In the genomic region with DNA sequence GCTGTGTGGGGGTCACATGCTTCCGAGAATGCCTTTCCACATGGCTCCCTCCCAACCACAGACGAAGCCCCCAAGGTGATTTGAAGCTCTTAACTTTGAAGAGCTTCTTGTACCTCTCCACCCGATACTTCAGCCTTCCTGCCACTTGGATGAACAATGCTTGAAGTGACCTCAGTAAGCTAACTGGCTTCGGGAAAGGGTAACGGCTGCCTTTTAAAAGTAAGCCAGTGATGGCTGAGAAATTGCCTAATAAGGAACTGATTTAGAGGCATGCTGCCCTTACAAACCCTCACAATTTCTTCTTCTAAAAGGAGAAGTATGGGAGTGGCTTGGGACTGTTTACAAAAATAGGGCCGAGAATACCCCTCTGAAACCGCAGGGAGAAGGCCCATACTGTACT, we compare ENCODE assay signal across 20 mouse cellular contexts. TPM values are rescaled to one million over a fixed set of nuclear protein-coding genes. Genes with fewer than 3 reads are reported as not detected.
DNase-seq lines count a peak whose midpoint lies in the region; ATAC-seq and TF ChIP-seq lines count a peak whose summit lies in the region.
"Had no signal": no experiment of that assay in that cellular context is flagged by ENCODE, and none has a peak within 500 bp of the region (broad histone marks: within the 10 kb centered on the region; RNA-seq: fewer than 3 reads in every experiment).

No protein-coding gene starts in this region.

- no peak for TF ChIP-seq POLR2A in small intestine, adult 2 months (IDR thresholded peaks at IDR 0.05; ENCODE audit: low read depth, low read length)

- peak; percentile 88 for DNase-seq in heart, adult 11 months
- peak; percentile 43 for DNase-seq in lung, postnatal 14 days
- DNase-seq in embryo, embryonic 10 days (ENCODE audit: low spot score) = no peak
- no peak for DNase-seq in kidney, adult 18-20 months
- DNase-seq in urinary bladder, postnatal 4 days (ENCODE audit: low spot score in 2 of 2) = no peak
- DNase-seq: adrenal gland, postnatal 36 days; cerebellum, adult 18-20 months; kidney, postnatal 14 days; liver, embryonic 13.5 days; right cerebral cortex, adult 18-20 months had no signal

- WGBS in heart, embryonic 12.5 days = 79% methylated on average over 7 of the region's 7 CpGs
- WGBS in small intestine, adult 2 months = 77% methylated on average over 7 of the region's 7 CpGs

- H3K27me3 ChIP-seq in heart, embryonic 12.5 days (replicated peaks) = no peaks in the 10 kb centered on the region
- H3K27me3 ChIP-seq in small intestine, adult 2 months (ENCODE audit: control insufficient read depth, insufficient read depth, low read length) = no peaks in the 10 kb centered on the region
- H3K27me3 ChIP-seq: embryonic facial prominence, embryonic 15.5 days; forebrain, embryonic 12.5 days; liver, embryonic 13.5 days had no signal

- H3K4me1 ChIP-seq in heart, embryonic 12.5 days (replicated peaks) = 0 out of 2 replicates have a peak, but pooled peaks cover 3% of the 10 kb centered on the region
- no peaks in the 10 kb centered on the region for H3K4me1 ChIP-seq in small intestine, adult 2 months (ENCODE audit: control insufficient read depth, insufficient read depth, insufficient read length, low read length)
- H3K4me1 ChIP-seq: embryonic facial prominence, embryonic 15.5 days; forebrain, embryonic 12.5 days; liver, embryonic 13.5 days had no signal

- H3K9me3 ChIP-seq in heart, embryonic 12.5 days (replicated peaks) = no peaks in the 10 kb centered on the region
- H3K9me3 ChIP-seq: embryonic facial prominence, embryonic 15.5 days; forebrain, embryonic 12.5 days; liver, embryonic 13.5 days had no signal

- no peak overlapping the region for H3K4me2 ChIP-seq in heart, embryonic 12.5 days
- H3K4me2 ChIP-seq: embryonic facial prominence, embryonic 15.5 days; forebrain, embryonic 12.5 days; hindbrain, embryonic 14.5 days; liver, embryonic 13.5 days; midbrain, embryonic 11.5 days had no signal

- no peak overlapping the region for H3K27ac ChIP-seq in heart, embryonic 12.5 days (ENCODE audit: poor library complexity, severe bottlenecking)
- H3K27ac ChIP-seq in small intestine, adult 2 months (ENCODE audit: insufficient read depth, low read depth, low read length) = peak overlapping the region; percentile 40
- H3K27ac ChIP-seq: embryonic facial prominence, embryonic 15.5 days; forebrain, embryonic 12.5 days; hindbrain, embryonic 14.5 days; liver, embryonic 13.5 days had no signal

- H3K36me3 ChIP-seq in heart, embryonic 12.5 days = no peaks in the 10 kb centered on the region
- no peaks in the 10 kb centered on the region for H3K36me3 ChIP-seq in small intestine, adult 2 months (ENCODE audit: control insufficient read depth, insufficient read depth, low read length)
- H3K36me3 ChIP-seq: embryonic facial prominence, embryonic 15.5 days; forebrain, embryonic 12.5 days; liver, embryonic 13.5 days had no signal

- no peak for ATAC-seq in heart, embryonic 12.5 days (ENCODE audit: insufficient number of reproducible peaks, low FRiP score)
- ATAC-seq in granulocyte monocyte progenitor cell, adult 5-6 weeks (replicated peaks; ENCODE audit: poor library complexity, severe bottlenecking) = peak; percentile 96
- ATAC-seq: intestine, postnatal 0 days had no signal

- no peak for TF ChIP-seq CTCF in small intestine, adult 2 months (IDR thresholded peaks at IDR 0.05; ENCODE audit: extremely low read depth, insufficient read length, insufficient replicate concordance, low read depth, low read length)

- no peak overlapping the region for H3K4me3 ChIP-seq in heart, embryonic 12.5 days
- H3K4me3 ChIP-seq in small intestine, adult 2 months (ENCODE audit: low read depth, low read length) = no peak overlapping the region
- H3K4me3 ChIP-seq: embryonic facial prominence, embryonic 15.5 days; forebrain, embryonic 12.5 days; liver, embryonic 13.5 days had no signal

- no peak overlapping the region for H3K9ac ChIP-seq in heart, embryonic 12.5 days
- H3K9ac ChIP-seq: embryonic facial prominence, embryonic 15.5 days; forebrain, embryonic 12.5 days; hindbrain, embryonic 14.5 days; liver, embryonic 13.5 days had no signal

RNA-seq across cellular contexts. Expression of gene Cc2d2b, which starts 55.4 kb away (rescaled TPM):
- polyA plus RNA-seq in heart, embryonic 12.5 days (2016; fragmentation: Nextera tagmentation; extraction: Ambion mirVana) = 0.04 and 0.28 TPM in 2 replicates
- not detected in 2 replicates for total RNA-seq in granulocyte monocyte progenitor cell, adult 5-6 weeks (2014; fragmentation: Nextera tagmentation)
- total RNA-seq in granulocyte monocyte progenitor cell, adult 5-6 weeks (2017) = 0.09 and 0.15 TPM in 2 replicates
- polyA plus RNA-seq in small intestine, adult 2 months (2012; rRNA removed) = not detected in 2 replicates
- total RNA-seq: adrenal gland, postnatal 36 days; heart, adult 18-20 months had no signal
- polyA plus RNA-seq: embryonic facial prominence, embryonic 15.5 days; heart, postnatal 0 days had no signal

Comparison
In these comparisons a context has a peak if more than half of its experiments do, and no peak if none do; other contexts are left out.
1. DNase-seq: peak in heart, adult 11 months (single experiment) and lung, postnatal 14 days (single experiment); none in embryo, embryonic 10 days (single experiment), kidney, adult 18-20 months (single experiment) and urinary bladder, postnatal 4 days (0 of 2).